Mouse (Mus musculus): ENCODE measurements around the gene Clstn1. TPM values are rescaled to one million over a fixed set of nuclear protein-coding genes. Genes with fewer than 3 reads are reported as not detected.

Gene Clstn1
- polyA plus RNA-seq (2015; fragmentation: Nextera tagmentation; extraction: Ambion mirVana) = 37.9 and 54.7 TPM in 2 replicates

GRCm38 (mm10) chr4:149586044-149586782, at the start of gene Clstn1:
Clstn1 (plus strand) TSS chr4:149586468.

Small RNAs within 50 kb of the gene (microRNA-seq; reads per million reads assigned to microRNA genes)
- gene Mir5616 (ENCODE audit: borderline replicate concordance, insufficient number of aligned reads) (not detected), gene Mir7023 (ENCODE audit: borderline replicate concordance, insufficient number of aligned reads) (not detected)

Other genes starting within 250 kb of the Clstn1 start
- gene Ube4b, start 159.7 kb upstream of the Clstn1 start, polyA plus RNA-seq (2015; fragmentation: Nextera tagmentation; extraction: Ambion mirVana) = 28.2 and 38.5 TPM in 2 replicates
- 8.3 and 9.6 TPM in 2 replicates for gene Rbp7, start 131.5 kb upstream of the Clstn1 start, polyA plus RNA-seq (2015; fragmentation: Nextera tagmentation; extraction: Ambion mirVana)
- gene Tmem274, start 109.1 kb upstream of the Clstn1 start, polyA plus RNA-seq (2015; fragmentation: Nextera tagmentation; extraction: Ambion mirVana) = not detected in 2 replicates
- 9.1 and 11.6 TPM in 2 replicates for gene Nmnat1, start 101.3 kb upstream of the Clstn1 start, polyA plus RNA-seq (2015; fragmentation: Nextera tagmentation; extraction: Ambion mirVana)
- gene Lzic, start 101.2 kb upstream of the Clstn1 start, polyA plus RNA-seq (2015; fragmentation: Nextera tagmentation; extraction: Ambion mirVana) = 24.6 and 26.5 TPM in 2 replicates
- gene Ctnnbip1, start 68.2 kb upstream of the Clstn1 start, polyA plus RNA-seq (2015; fragmentation: Nextera tagmentation; extraction: Ambion mirVana) = 46.2 and 58.9 TPM in 2 replicates
- 4.1 and 7.7 TPM in 2 replicates for gene Pik3cd, start 116.1 kb downstream of the Clstn1 start, polyA plus RNA-seq (2015; fragmentation: Nextera tagmentation; extraction: Ambion mirVana)
- 16.1 and 17.5 TPM in 2 replicates for gene Tmem201, start 151.6 kb downstream of the Clstn1 start, polyA plus RNA-seq (2015; fragmentation: Nextera tagmentation; extraction: Ambion mirVana)
- gene Slc25a33, start 187.8 kb downstream of the Clstn1 start, polyA plus RNA-seq (2015; fragmentation: Nextera tagmentation; extraction: Ambion mirVana) = 20.1 and 25.8 TPM in 2 replicates

Measured in adrenal gland, postnatal 0 days (tissue).